In the genomic region with DNA sequence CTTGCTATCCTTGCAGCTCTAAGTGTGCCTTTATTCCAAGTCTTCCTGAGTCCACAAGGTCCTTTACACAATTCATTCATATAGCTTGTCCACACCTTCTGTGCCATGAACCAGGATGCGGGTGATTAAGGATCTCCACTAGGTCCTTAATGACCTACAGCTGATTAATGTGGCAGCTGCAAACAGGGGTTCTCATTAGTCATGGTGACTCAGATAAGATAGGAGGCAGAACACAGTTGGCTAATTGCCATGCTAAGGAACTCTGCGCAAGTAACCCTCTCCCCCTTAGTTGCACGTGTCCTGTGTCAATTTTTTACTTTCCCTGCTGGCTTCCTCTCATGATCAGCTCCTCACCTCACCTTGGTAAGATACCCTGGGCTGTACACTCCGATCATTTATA, we compare ENCODE assay signal across 34 mouse cellular contexts.
A peak's percentile ranks its signal among the peaks of the same experiment; 100 is the strongest.
DNase-seq lines count a peak whose midpoint lies in the region; ATAC-seq and TF ChIP-seq lines count a peak whose summit lies in the region.
"Had no signal": no experiment of that assay in that cellular context is flagged by ENCODE, and none has a peak within 500 bp of the region (broad histone marks: within the 10 kb centered on the region; RNA-seq: fewer than 3 reads in every experiment).

No protein-coding gene starts in this region.

- 34% methylated on average over 4 of the region's 4 CpGs for WGBS in heart, embryonic 12.5 days
- WGBS in hindbrain, embryonic 16.5 days: 76% methylated on average over 4 of the region's 4 CpGs
- 87% methylated on average over 4 of the region's 4 CpGs for WGBS in forebrain, embryonic 14.5 days

- H3K36me3 ChIP-seq in heart, embryonic 12.5 days: no peaks in the 10 kb centered on the region
- H3K36me3 ChIP-seq in MEL (ENCODE audit: control insufficient read depth in 1 of 2, insufficient read depth in 2 of 2, low read length in 2 of 2): peaks cover 0 to 14% of the 10 kb centered on the region in 2 experiments; a peak in 2 of 4 replicates
- no peaks in the 10 kb centered on the region for H3K36me3 ChIP-seq in hindbrain, embryonic 16.5 days (ENCODE audit: control insufficient read depth, insufficient read depth, low read length)
- no peaks in the 10 kb centered on the region for H3K36me3 ChIP-seq in forebrain, embryonic 14.5 days (ENCODE audit: control insufficient read depth, insufficient read depth, low read length)
- H3K36me3 ChIP-seq: embryonic facial prominence, embryonic 10.5 days; embryonic facial prominence, embryonic 15.5 days; forebrain, embryonic 12.5 days; heart, embryonic 13.5 days; limb, embryonic 10.5 days; limb, embryonic 15.5 days; liver, embryonic 13.5 days; midbrain, embryonic 12.5 days had no signal

- no peak for TF ChIP-seq POLR2A in MEL (IDR thresholded peaks at IDR 0.05; ENCODE audit: control insufficient read depth in 1 of 2, insufficient read depth in 1 of 2, low read depth in 1 of 2, low read length in 2 of 2, poor library complexity in 1 of 2)

- H3K27ac ChIP-seq in heart, embryonic 12.5 days (ENCODE audit: poor library complexity, severe bottlenecking): no peak overlapping the region
- no peak overlapping the region; the same call in 1 of the 2 replicates for H3K27ac ChIP-seq in MEL (ENCODE audit: control insufficient read depth, low read depth, low read length)
- H3K27ac ChIP-seq in hindbrain, embryonic 16.5 days (ENCODE audit: low read depth, low read length): no peak overlapping the region
- no peak overlapping the region for H3K27ac ChIP-seq in forebrain, embryonic 14.5 days (ENCODE audit: low read depth, low read length)
- H3K27ac ChIP-seq: embryonic facial prominence, embryonic 10.5 days; embryonic facial prominence, embryonic 15.5 days; forebrain, embryonic 12.5 days; heart, adult 2 months; heart, embryonic 13.5 days; hindbrain, embryonic 14.5 days; kidney, postnatal 0 days; limb, embryonic 10.5 days; limb, embryonic 15.5 days; liver, embryonic 13.5 days; midbrain, embryonic 12.5 days had no signal

- peak; percentile 37 for DNase-seq in heart, adult 11 months
- DNase-seq in MEL (ENCODE audit: low read depth, low spot score): peak; percentile 80
- peak; percentile 29 for DNase-seq in brain, adult 2 months (ENCODE audit: low read depth, low spot score)
- no peak for DNase-seq in thymus, postnatal 4 days
- no peak for DNase-seq in forebrain, embryonic 14.5 days (ENCODE audit: low spot score)
- DNase-seq: B cell, adult 2 months; cerebellum, adult 2 months; cerebellum, postnatal 14 days; gastrocnemius, postnatal 25 days; heart, adult 2 months; heart, postnatal 10 days; kidney, adult 8-10 months; kidney, postnatal 4 days; liver, embryonic 13.5 days; lung, adult 18-20 months; lung, postnatal 4 days; right cerebral cortex, postnatal 14 days; thymus, adult 18-20 months; thymus, postnatal 36 days had no signal

- no peak for TF ChIP-seq CTCF in MEL (IDR thresholded peaks at IDR 0.05 in 2 of 3, conservative IDR thresholded peaks at IDR 0.05 in 1 of 3; ENCODE audit: control insufficient read depth in 1 of 3, insufficient read depth in 1 of 3, low read depth in 2 of 3, low read length in 3 of 3, poor library complexity in 1 of 3, severe bottlenecking in 1 of 3)

- H3K27me3 ChIP-seq in heart, embryonic 12.5 days (replicated peaks): no peaks in the 10 kb centered on the region
- H3K27me3 ChIP-seq in MEL (ENCODE audit: control insufficient read depth in 1 of 2, insufficient read depth in 2 of 2, low read length in 2 of 2): no peaks in the 10 kb centered on the region
- no peaks in the 10 kb centered on the region for H3K27me3 ChIP-seq in hindbrain, embryonic 16.5 days (replicated peaks; ENCODE audit: control insufficient read depth, insufficient read depth, low read length)
- no peaks in the 10 kb centered on the region for H3K27me3 ChIP-seq in forebrain, embryonic 14.5 days (replicated peaks; ENCODE audit: control insufficient read depth, insufficient read depth, low read length)
- H3K27me3 ChIP-seq: CH12.LX; embryonic facial prominence, embryonic 15.5 days; forebrain, embryonic 12.5 days; heart, embryonic 13.5 days; limb, embryonic 15.5 days; liver, embryonic 13.5 days; megakaryocyte, embryonic 14.5 days; midbrain, embryonic 12.5 days had no signal

- no peak for TF ChIP-seq RAD21 in MEL (IDR thresholded peaks at IDR 0.05; ENCODE audit: low read depth, low read length)

- H3K4me1 ChIP-seq in heart, embryonic 12.5 days (replicated peaks): peaks cover 5% of the 10 kb centered on the region
- peaks cover 12 to 15% of the 10 kb centered on the region in 2 experiments for H3K4me1 ChIP-seq in MEL (ENCODE audit: control insufficient read depth in 1 of 2, insufficient read depth in 2 of 2, low read length in 2 of 2)
- H3K4me1 ChIP-seq in hindbrain, embryonic 16.5 days (ENCODE audit: control insufficient read depth, insufficient read depth, low read depth, low read length): no peaks in the 10 kb centered on the region
- H3K4me1 ChIP-seq in forebrain, embryonic 14.5 days (ENCODE audit: control insufficient read depth, insufficient read depth, low read length): no peaks in the 10 kb centered on the region
- H3K4me1 ChIP-seq: embryonic facial prominence, embryonic 10.5 days; embryonic facial prominence, embryonic 15.5 days; forebrain, embryonic 12.5 days; limb, embryonic 15.5 days; liver, embryonic 13.5 days; megakaryocyte, embryonic 14.5 days; midbrain, embryonic 12.5 days had no signal

- peak; percentile 82 to 83 for TF ChIP-seq EP300 in MEL (IDR thresholded peaks at IDR 0.05; ENCODE audit: low read depth in 1 of 2, low read length in 2 of 2)

- no peaks in the 10 kb centered on the region for H3K9me3 ChIP-seq in heart, embryonic 12.5 days (replicated peaks)
- H3K9me3 ChIP-seq in MEL (replicated peaks; ENCODE audit: insufficient read depth, low read length): no peaks in the 10 kb centered on the region
- H3K9me3 ChIP-seq in hindbrain, embryonic 16.5 days (ENCODE audit: control insufficient read depth, low read length): no peaks in the 10 kb centered on the region
- no peaks in the 10 kb centered on the region for H3K9me3 ChIP-seq in forebrain, embryonic 14.5 days (replicated peaks; ENCODE audit: control insufficient read depth, low read length)
- H3K9me3 ChIP-seq: embryonic facial prominence, embryonic 10.5 days; embryonic facial prominence, embryonic 15.5 days; forebrain, embryonic 12.5 days; heart, embryonic 13.5 days; limb, embryonic 10.5 days; limb, embryonic 15.5 days; liver, embryonic 13.5 days; midbrain, embryonic 12.5 days had no signal

- H3K4me3 ChIP-seq in heart, embryonic 12.5 days: no peak overlapping the region
- H3K4me3 ChIP-seq in MEL (ENCODE audit: control insufficient read depth in 1 of 2, insufficient read depth in 1 of 2, low read depth in 2 of 2, low read length in 2 of 2): no peak overlapping the region
- no peak overlapping the region for H3K4me3 ChIP-seq in hindbrain, embryonic 16.5 days (ENCODE audit: low read length)
- no peak overlapping the region for H3K4me3 ChIP-seq in forebrain, embryonic 14.5 days (ENCODE audit: low read depth, low read length)
- H3K4me3 ChIP-seq: embryonic facial prominence, embryonic 10.5 days; embryonic facial prominence, embryonic 15.5 days; forebrain, embryonic 12.5 days; heart, adult 2 months; heart, embryonic 13.5 days; limb, embryonic 10.5 days; limb, embryonic 15.5 days; liver, embryonic 13.5 days; megakaryocyte, embryonic 14.5 days; midbrain, embryonic 12.5 days had no signal

- no peak overlapping the region for H3K4me2 ChIP-seq in heart, embryonic 12.5 days
- H3K4me2 ChIP-seq in hindbrain, embryonic 16.5 days (ENCODE audit: low read length): no peak overlapping the region
- H3K4me2 ChIP-seq in forebrain, embryonic 14.5 days (ENCODE audit: low read length): no peak overlapping the region
- H3K4me2 ChIP-seq: embryonic facial prominence, embryonic 15.5 days; forebrain, embryonic 12.5 days; heart, embryonic 13.5 days; hindbrain, embryonic 14.5 days; limb, embryonic 15.5 days; liver, embryonic 13.5 days; midbrain, embryonic 12.5 days had no signal

- H3K9ac ChIP-seq in heart, embryonic 12.5 days: no peak overlapping the region
- H3K9ac ChIP-seq in MEL (ENCODE audit: control insufficient read depth, low read depth, low read length, poor library complexity, severe bottlenecking): no peak overlapping the region
- H3K9ac ChIP-seq in hindbrain, embryonic 16.5 days (ENCODE audit: low read depth, low read length): no peak overlapping the region
- no peak overlapping the region for H3K9ac ChIP-seq in forebrain, embryonic 14.5 days (ENCODE audit: low read length)
- H3K9ac ChIP-seq: embryonic facial prominence, embryonic 15.5 days; forebrain, embryonic 12.5 days; heart, embryonic 13.5 days; hindbrain, embryonic 14.5 days; limb, embryonic 15.5 days; liver, embryonic 13.5 days; midbrain, embryonic 12.5 days had no signal

- H3K79me2 ChIP-seq in MEL (ENCODE audit: control insufficient read depth, insufficient read depth, low read length, poor library complexity): no peaks in the 10 kb centered on the region

- no peak for ATAC-seq in heart, embryonic 12.5 days (ENCODE audit: insufficient number of reproducible peaks, low FRiP score)
- ATAC-seq in hindbrain, embryonic 16.5 days: no peak
- no peak for ATAC-seq in forebrain, embryonic 14.5 days
- ATAC-seq: inflammation-experienced regulatory T-cells, adult 6 months; lung, postnatal 0 days had no signal

TF ChIP-seq in MEL, 35 proteins besides CTCF, POLR2A, EP300 and RAD21 (continues in another document):
- TF ChIP-seq NRF1 (IDR thresholded peaks at IDR 0.05; ENCODE audit: insufficient read depth, low read depth, low read length, poor library complexity, severe bottlenecking) (peak; percentile 21; the same call in 1 of the 2 replicates), MEF2A (IDR thresholded peaks at IDR 0.05; ENCODE audit: extremely low read depth, insufficient replicate concordance, low read depth, low read length, poor library complexity, severe bottlenecking) (no peak), KAT2A (conservative IDR thresholded peaks at IDR 0.05; ENCODE audit: low read depth, low read length) (no peak), SIN3A (IDR thresholded peaks at IDR 0.05; ENCODE audit: low read length) (peak; percentile 72), MYC (IDR thresholded peaks at IDR 0.05; ENCODE audit: low read depth, low read length) (peak; percentile 82), TBP (IDR thresholded peaks at IDR 0.05; ENCODE audit: low read depth, low read length) (no peak), ZC3H11A (IDR thresholded peaks at IDR 0.05; ENCODE audit: low read depth, low read length) (no peak), JUND (IDR thresholded peaks at IDR 0.05; ENCODE audit: low read depth, low read length) (no peak), MYB (IDR thresholded peaks at IDR 0.05; ENCODE audit: low read depth, low read length) (no peak), RCOR1 (IDR thresholded peaks at IDR 0.05; ENCODE audit: low read depth, low read length) (0 out of 2 replicates have a peak, but pooled peaks have one; percentile 48), TCF12 (IDR thresholded peaks at IDR 0.05; ENCODE audit: low read depth, low read length) (peak; percentile 86), POLR2AphosphoS2 (IDR thresholded peaks at IDR 0.05; ENCODE audit: low read length) (no peak), MAX (IDR thresholded peaks at IDR 0.05; ENCODE audit: low read length) (peak; percentile 81), HCFC1 (IDR thresholded peaks at IDR 0.05; ENCODE audit: low read depth, low read length) (no peak), GATA1 (IDR thresholded peaks at IDR 0.05; ENCODE audit: low read depth, low read length) (peak; percentile 90)

Comparison
In these comparisons a context has a peak if more than half of its experiments do, and no peak if none do; other contexts are left out.
1. DNase-seq: peak in heart, adult 11 months (single experiment), MEL (single experiment) and brain, adult 2 months (single experiment); none in thymus, postnatal 4 days (single experiment) and forebrain, embryonic 14.5 days (single experiment).